Mouse (Mus musculus) heart, embryonic 13.5 days (tissue): ENCODE results near the gene Ppp1r12b. TPM values are rescaled to one million over a fixed set of nuclear protein-coding genes. Genes with fewer than 3 reads are reported as not detected.
A peak's percentile ranks its signal among the peaks of the same experiment; 100 is the strongest.

Source experiments
- ATAC-seq: fragments of 200-750 bp; cut with Nextera tagmentation; 2 replicates; pipeline ENCODE4 v1.8.0; 2017; ENCODE audit warnings: moderate TSS enrichment; ENCODE audit not compliant: insufficient number of reproducible peaks, low FRiP score, low TSS enrichment; ENCODE audit errors: extremely low read depth
- H3K27ac ChIP-seq: fragments of 300-500 bp; sonication (generic); replicated peaks from 2 replicates; pipeline ENCODE4 v1.5.1; 2015; ENCODE audit warnings: moderate library complexity, mild to moderate bottlenecking, inconsistent platforms
- H3K27me3 ChIP-seq: fragments of 300-500 bp; sonication (generic); replicated peaks from 2 replicates; pipeline ENCODE4 v1.6.1; 2015; ENCODE audit warnings: mild to moderate bottlenecking, inconsistent platforms
- H3K36me3 ChIP-seq: fragments of 300-500 bp; sonication (generic); 2 replicates; pipeline ENCODE4 v1.6.1; 2015; ENCODE audit warnings: mild to moderate bottlenecking, inconsistent platforms
- H3K4me1 ChIP-seq: fragments of 300-500 bp; sonication (generic); 2 replicates; pipeline ENCODE4 v1.6.1; 2015; ENCODE audit warnings: inconsistent platforms
- H3K4me2 ChIP-seq: fragments of 300-500 bp; sonication (generic); 2 replicates; pipeline ENCODE4 v1.6.1; 2015; ENCODE audit warnings: inconsistent platforms, mild to moderate bottlenecking, moderate library complexity
- H3K4me3 ChIP-seq: fragments of 300-500 bp; sonication (generic); 2 replicates; pipeline ENCODE4 v1.5.1; 2015; ENCODE audit warnings: moderate library complexity, mild to moderate bottlenecking, inconsistent platforms
- H3K9ac ChIP-seq: fragments of 300-500 bp; sonication (generic); 2 replicates; pipeline ENCODE4 v1.6.1; 2015; ENCODE audit warnings: inconsistent platforms, mild to moderate bottlenecking, moderate library complexity
- H3K9me3 ChIP-seq: fragments of 300-500 bp; sonication (generic); 2 replicates; pipeline ENCODE4 v1.6.1; 2016; ENCODE audit warnings: inconsistent platforms
- WGBS: fragments of 180-500 bp; shearing (Covaris S2); methylation state at CpG from one replicate; pipeline ENCODE4 v1.1.7; 2015; ENCODE audit warnings: mixed read lengths; 5-methylcytosine and 5-hydroxymethylcytosine counted together
- polyA plus RNA-seq: library from polyadenylated mRNA; unstranded; fragments of >200 nt; fragmentation: Nextera tagmentation; extraction: Ambion mirVana; gene quantifications from 2 replicates; pipeline ENCODE4 v1.2.1, GENCODE M21; 2015

Gene Ppp1r12b
- polyA plus RNA-seq, 1 experiment from 2014 or later: 20.3 TPM

DNA sequence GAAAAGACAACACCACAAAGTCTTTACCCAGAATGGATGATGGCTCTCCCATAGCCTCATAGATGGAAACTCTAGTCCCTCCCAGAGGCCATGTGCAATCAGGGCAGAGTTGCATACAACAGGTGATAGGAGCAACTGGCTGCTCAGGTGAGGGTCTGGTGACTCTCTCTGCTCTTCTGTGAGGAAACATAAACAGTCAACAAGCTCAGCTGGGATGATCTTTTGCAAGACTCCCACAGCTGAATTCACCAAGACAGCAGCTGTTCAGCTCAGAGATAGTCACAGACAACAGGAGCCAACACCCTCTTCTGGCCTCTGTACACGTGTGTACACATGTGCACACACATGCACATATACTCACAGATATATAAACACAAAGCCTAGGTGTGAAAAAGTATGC, 17.5 kb downstream of the Ppp1r12b start:
- Histone ChIP-seq H3K27me3 (no peaks in the 10 kb centered on the region), H3K4me2 (no peak overlapping the region), H3K4me1 (peaks cover 64% of the 10 kb centered on the region), H3K27ac (no peak overlapping the region), H3K4me3 (no peak overlapping the region), H3K36me3 (no peaks in the 10 kb centered on the region), H3K9ac (no peak overlapping the region), H3K9me3 (no peaks in the 10 kb centered on the region)
- ATAC-seq: no peak
- WGBS: 89% methylated on average over 1 of the region's 1 CpGs

DNA sequence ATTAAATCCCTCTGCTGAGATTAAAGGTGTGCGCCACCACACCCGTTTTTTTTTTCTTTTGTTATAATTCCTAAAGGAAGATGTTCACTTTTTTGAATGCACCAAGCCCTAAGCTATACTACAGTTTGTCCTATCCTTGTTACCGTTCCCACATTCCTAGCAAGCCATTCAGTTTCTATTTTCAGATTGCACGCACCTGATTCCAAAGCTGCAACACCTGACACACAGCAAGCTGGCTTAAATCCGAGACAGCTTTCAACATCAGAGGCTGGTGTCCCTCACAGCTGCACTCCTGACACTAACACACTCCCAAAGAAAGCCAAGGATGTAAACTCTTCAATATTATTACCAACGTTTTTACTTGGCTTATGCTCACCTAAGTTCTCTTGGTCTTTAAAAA, 19.4 kb downstream of the Ppp1r12b start:
- Histone ChIP-seq H3K27ac (peak overlapping the region; percentile 77), H3K4me1 (peaks cover 70% of the 10 kb centered on the region), H3K27me3 (no peaks in the 10 kb centered on the region), H3K36me3 (no peaks in the 10 kb centered on the region), H3K4me3 (no peak overlapping the region), H3K9ac (no peak overlapping the region), H3K9me3 (no peaks in the 10 kb centered on the region), H3K4me2 (no peak overlapping the region)
- no peak for ATAC-seq
- 60% methylated on average over 6 of the region's 6 CpGs for WGBS

DNA sequence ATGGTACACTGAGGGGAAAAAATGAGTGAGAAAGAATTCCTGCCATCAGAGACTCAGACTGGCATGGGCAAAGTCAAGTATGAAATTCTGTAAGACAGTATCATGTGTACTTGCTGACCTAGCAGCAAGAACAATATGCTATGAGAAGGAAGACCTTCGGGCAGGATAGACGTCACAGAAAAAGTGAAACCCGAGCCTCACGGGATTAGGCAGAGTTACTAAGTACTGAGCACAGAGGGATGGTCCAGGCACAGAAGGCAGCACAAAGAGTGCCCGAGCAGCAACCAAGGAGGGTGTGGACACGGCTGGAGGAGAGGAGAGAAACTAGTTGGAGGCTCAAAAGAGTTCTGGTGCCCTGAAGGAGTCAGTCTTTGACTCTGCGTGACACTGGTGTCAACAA, 23.3 kb downstream of the Ppp1r12b start:
- H3K4me2 ChIP-seq: peak overlapping the region; percentile 43
- H3K9me3 ChIP-seq: peaks cover 1% of the 10 kb centered on the region; the same call in 1 of the 2 replicates
- H3K4me1 ChIP-seq: peaks cover 62% of the 10 kb centered on the region
- H3K27ac ChIP-seq: peak overlapping the region; percentile 75
- ATAC-seq: no peak
- no peaks in the 10 kb centered on the region for H3K36me3 ChIP-seq
- no peaks in the 10 kb centered on the region for H3K27me3 ChIP-seq
- H3K4me3 ChIP-seq: no peak overlapping the region
- 39% methylated on average over 7 of the region's 7 CpGs for WGBS
- peak overlapping the region; percentile 67 for H3K9ac ChIP-seq

DNA sequence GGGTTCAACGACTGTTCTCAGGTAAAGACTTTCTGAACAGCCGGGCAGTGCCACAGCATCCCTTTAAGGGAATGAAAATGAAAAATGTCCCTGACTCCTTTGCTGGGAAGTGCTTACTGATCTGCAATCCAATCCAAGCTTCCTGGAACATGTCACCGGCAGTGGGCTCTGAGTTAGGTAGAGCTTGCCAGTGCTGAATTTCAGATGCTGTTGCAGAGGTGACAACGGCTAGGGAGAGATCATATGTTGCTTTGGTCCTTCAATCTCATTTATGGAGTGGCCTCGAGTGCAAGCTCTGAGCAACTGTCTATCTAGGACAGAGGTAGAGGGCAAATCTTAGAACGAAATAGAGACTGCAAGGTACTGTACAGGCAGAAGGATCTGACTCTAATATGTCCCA, 36.7 kb downstream of the Ppp1r12b start:
- H3K27ac ChIP-seq: peak overlapping the region; percentile 70
- 59% methylated on average over 6 of the region's 6 CpGs for WGBS

DNA sequence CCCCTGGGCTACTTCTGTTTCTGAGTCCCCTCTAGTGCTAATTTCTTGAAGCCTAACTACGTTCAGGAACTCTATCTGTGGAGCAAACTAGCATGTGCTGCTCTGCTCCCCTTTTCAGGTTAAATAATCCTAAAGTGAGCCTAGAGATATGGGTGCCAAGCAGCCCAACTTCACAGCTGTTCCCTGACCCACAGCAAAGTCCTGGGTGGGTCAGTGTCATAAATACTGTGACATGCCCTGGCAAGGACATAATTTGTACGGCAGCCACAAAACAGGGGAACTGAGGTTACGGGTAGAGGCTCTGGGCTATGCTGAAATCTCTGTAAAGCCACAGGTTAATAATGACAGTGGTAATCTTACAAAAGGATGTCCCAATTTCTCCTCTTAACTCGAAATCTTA, 40.3 kb downstream of the Ppp1r12b start:
- Histone ChIP-seq H3K27me3 (no peaks in the 10 kb centered on the region), H3K36me3 (no peaks in the 10 kb centered on the region), H3K4me1 (peaks cover 64% of the 10 kb centered on the region), H3K27ac (peak overlapping the region; percentile 77), H3K4me3 (no peak overlapping the region), H3K4me2 (no peak overlapping the region), H3K9ac (peak overlapping the region; percentile 58), H3K9me3 (no peaks in the 10 kb centered on the region)
- ATAC-seq: no peak
- 70% methylated on average over 4 of the region's 4 CpGs for WGBS

More for the DNA sequence above, 36.7 kb downstream of the Ppp1r12b start:
- Histone ChIP-seq H3K9me3 (no peaks in the 10 kb centered on the region), H3K4me2 (no peak overlapping the region), H3K4me3 (no peak overlapping the region), H3K4me1 (peaks cover 43% of the 10 kb centered on the region), H3K36me3 (no peaks in the 10 kb centered on the region), H3K9ac (no peak overlapping the region), H3K27me3 (no peaks in the 10 kb centered on the region)
- no peak for ATAC-seq

DNA sequence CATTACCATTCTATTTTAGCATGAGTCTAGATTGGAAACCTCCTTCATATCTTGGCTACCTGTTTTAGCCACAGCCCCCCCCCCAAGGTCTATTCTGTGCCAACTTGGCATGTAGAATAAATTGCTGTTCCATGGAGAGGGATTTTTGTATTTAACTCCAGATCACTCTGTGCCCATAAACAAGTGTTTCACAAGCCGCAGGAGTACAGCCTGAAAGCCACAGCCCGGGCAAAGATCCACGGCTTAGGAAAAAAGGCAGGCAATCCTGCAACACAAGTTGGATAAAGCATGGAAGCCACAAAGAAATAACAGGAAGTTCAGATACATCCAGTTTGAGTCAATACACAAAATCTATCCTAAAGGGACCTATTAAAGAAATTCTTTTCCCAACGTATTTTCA, 42.2 kb downstream of the Ppp1r12b start:
- Histone ChIP-seq H3K27me3 (no peaks in the 10 kb centered on the region), H3K27ac (peak overlapping the region; percentile 40), H3K4me1 (peaks cover 71% of the 10 kb centered on the region), H3K4me2 (no peak overlapping the region), H3K9ac (no peak overlapping the region), H3K4me3 (no peak overlapping the region), H3K36me3 (no peaks in the 10 kb centered on the region), H3K9me3 (no peaks in the 10 kb centered on the region)
- ATAC-seq: no peak
- 87% methylated on average over 4 of the region's 4 CpGs for WGBS

DNA sequence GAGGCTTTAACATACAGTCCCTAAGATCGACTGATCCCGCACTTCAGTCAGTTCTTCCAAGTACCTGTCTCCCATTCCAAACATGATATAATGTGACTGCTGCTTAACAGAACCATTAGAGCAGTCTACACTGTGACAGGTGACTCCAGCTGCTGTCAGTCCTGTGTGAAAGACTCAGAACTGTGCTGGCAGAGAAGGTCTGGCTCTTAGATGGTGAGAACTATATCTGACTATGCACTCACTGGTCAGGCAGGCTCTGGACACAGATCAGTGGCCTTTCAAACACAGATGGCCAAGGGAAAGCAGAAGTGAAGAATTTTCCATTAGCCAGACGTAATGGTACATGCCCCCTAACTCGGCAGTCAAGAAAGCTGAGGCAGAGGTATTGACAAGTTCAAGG, 43.9 kb downstream of the Ppp1r12b start:
- H3K27me3 ChIP-seq: no peaks in the 10 kb centered on the region
- no peaks in the 10 kb centered on the region for H3K9me3 ChIP-seq
- H3K4me3 ChIP-seq: no peak overlapping the region
- peaks cover 77% of the 10 kb centered on the region for H3K4me1 ChIP-seq
- no peak for ATAC-seq
- WGBS: 48% methylated on average over 4 of the region's 4 CpGs
- no peak overlapping the region for H3K4me2 ChIP-seq
- H3K9ac ChIP-seq: peak overlapping the region; percentile 15; the same call in 1 of the 2 replicates
- H3K36me3 ChIP-seq: no peaks in the 10 kb centered on the region
- peak overlapping the region; percentile 96 for H3K27ac ChIP-seq

DNA sequence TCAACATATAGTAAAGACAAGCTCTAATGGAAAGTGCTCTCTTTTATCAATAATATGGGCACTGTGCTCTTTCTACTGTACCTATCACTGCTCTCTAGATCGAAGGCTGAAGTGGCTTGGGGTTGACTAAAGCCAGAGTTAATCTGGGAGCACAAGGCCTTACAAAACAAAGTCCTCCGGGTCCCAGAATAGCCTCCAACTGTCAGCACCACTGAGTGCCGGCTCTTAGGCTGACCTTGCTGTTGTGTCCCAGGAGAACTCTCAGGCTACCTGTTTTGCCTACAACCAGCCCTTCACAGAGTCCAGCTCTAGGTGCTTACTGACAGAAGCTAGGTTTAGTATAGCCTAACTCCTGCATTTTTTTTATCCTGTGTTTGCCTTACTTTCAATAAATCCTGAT, 45.7 kb downstream of the Ppp1r12b start:
- Histone ChIP-seq H3K4me2 (peak overlapping the region; percentile 57), H3K27me3 (no peaks in the 10 kb centered on the region), H3K4me3 (no peak overlapping the region), H3K9me3 (no peaks in the 10 kb centered on the region), H3K27ac (peak overlapping the region; percentile 96), H3K36me3 (no peaks in the 10 kb centered on the region), H3K9ac (peak overlapping the region; percentile 54), H3K4me1 (peaks cover 63% of the 10 kb centered on the region)
- peak; percentile 59; the same call in 1 of the 2 replicates for ATAC-seq
- 20% methylated on average over 3 of the region's 3 CpGs for WGBS

DNA sequence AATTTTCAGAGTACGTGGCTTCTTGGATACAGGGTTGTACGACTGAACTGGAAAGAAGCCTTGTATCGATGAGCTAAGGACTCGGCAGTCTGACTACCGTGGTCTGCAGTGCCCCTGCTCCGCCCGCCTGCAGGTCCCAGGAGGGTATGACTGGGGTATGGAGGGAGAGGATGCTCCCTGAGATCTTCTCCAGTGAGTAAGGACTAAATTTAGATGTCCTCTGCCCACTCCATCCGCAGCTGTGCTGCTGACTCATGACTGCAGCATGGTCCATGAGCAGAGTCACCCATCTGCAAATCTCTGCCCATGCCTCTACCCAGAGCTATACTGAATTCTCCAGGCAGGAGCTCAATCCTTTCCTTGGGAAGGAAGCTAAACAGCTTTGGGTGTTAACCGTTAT, 46.3 kb downstream of the Ppp1r12b start:
- Histone ChIP-seq H3K27ac (peak overlapping the region; percentile 96), H3K4me3 (peak overlapping the region; percentile 17; the same call in 1 of the 2 replicates), H3K4me1 (peaks cover 57% of the 10 kb centered on the region), H3K4me2 (peak overlapping the region; percentile 57), H3K9me3 (no peaks in the 10 kb centered on the region), H3K27me3 (no peaks in the 10 kb centered on the region), H3K36me3 (no peaks in the 10 kb centered on the region), H3K9ac (peak overlapping the region; percentile 65)
- peak; percentile 49; the same call in 1 of the 2 replicates for ATAC-seq
- WGBS: 19% methylated on average over 9 of the region's 9 CpGs

DNA sequence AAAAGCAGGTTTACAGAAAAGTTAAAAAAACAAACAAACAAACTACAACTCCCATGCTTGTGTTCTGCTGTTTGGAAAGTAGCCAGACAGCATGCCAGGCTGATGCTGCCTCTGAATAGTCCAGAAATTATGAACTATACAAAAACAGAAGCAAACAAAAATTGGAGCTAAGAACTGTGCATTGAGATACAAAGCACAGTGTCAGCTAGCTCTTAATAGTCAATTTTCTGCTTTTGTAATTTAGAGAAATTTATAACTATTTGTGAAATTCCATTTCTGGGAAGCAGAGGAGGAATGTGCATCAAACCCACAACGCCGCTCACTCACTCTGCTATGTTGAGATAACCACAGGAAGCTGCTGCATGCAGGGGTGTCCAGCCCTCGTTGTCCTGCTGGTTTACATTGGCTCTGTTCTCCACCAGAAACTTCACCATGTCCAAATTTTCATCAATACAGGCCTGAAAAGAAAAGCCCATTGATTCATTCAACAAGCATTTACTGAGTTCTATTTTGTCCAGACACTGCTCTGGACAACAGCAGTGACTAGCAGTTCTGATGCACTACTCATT, 53.6 kb downstream of the Ppp1r12b start:
- H3K9ac ChIP-seq: peak overlapping the region; percentile 47; the same call in 1 of the 2 replicates
- no peaks in the 10 kb centered on the region for H3K36me3 ChIP-seq
- ATAC-seq: no peak
- H3K4me3 ChIP-seq: no peak overlapping the region
- WGBS: 6% methylated on average over 3 of the region's 3 CpGs
- peak overlapping the region; percentile 16; the same call in 1 of the 2 replicates for H3K4me2 ChIP-seq
- H3K27me3 ChIP-seq: no peaks in the 10 kb centered on the region
- H3K27ac ChIP-seq: peak overlapping the region; percentile 60
- no peaks in the 10 kb centered on the region for H3K9me3 ChIP-seq
- peaks cover 19% of the 10 kb centered on the region for H3K4me1 ChIP-seq

DNA sequence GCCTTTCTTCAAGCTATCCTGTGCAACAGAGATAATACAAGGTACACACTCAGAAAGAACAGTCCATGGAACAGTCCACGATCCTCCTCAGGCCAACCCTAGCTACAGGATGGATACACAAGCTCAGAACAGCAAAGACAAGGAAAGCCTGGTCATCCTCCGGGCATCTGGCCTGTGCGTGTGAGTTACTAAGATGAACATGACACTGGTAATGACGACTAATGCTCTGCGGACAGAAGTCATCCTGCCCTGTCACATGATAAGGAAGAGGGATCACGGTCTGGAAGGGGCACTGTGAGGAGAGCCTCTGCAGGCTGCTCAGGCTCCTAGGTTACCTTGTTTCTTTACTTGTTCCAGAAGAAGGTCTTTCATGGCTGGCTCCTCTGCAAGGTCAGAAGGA, 59.7 kb downstream of the Ppp1r12b start:
- no peaks in the 10 kb centered on the region for H3K9me3 ChIP-seq
- no peak overlapping the region for H3K4me3 ChIP-seq
- no peak overlapping the region for H3K27ac ChIP-seq
- H3K27me3 ChIP-seq: no peaks in the 10 kb centered on the region
- 88% methylated on average over 6 of the region's 6 CpGs for WGBS
- ATAC-seq: no peak
- H3K9ac ChIP-seq: no peak overlapping the region
- H3K4me1 ChIP-seq: peaks cover under 1% of the 10 kb centered on the region; the same call in 1 of the 2 replicates
- H3K36me3 ChIP-seq: peaks cover 53% of the 10 kb centered on the region
- H3K4me2 ChIP-seq: no peak overlapping the region

DNA sequence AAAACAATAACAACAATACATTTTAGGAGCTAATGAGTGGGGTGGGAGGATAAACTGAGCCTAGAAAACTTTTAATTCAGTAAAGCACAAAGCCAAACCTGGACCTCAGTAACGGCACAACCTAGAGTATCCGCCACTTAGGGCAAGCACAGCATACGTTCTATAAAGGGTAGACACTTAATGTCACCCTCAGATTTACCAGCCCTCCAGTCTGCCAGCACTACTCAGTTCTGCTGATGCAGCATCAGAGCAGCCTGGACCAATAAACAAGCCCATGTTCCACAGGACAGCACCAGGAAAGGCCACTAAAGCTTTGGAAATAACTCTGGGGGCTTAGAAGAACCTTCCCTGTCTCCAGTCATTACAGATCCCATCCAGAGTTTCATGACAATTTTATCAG, 60.9 kb downstream of the Ppp1r12b start:
- Histone ChIP-seq H3K4me2 (no peak overlapping the region), H3K9me3 (no peaks in the 10 kb centered on the region), H3K9ac (no peak overlapping the region), H3K27me3 (no peaks in the 10 kb centered on the region), H3K4me3 (no peak overlapping the region), H3K4me1 (no peaks in the 10 kb centered on the region), H3K27ac (no peak overlapping the region), H3K36me3 (peaks cover 61% of the 10 kb centered on the region)
- no peak for ATAC-seq
- WGBS: 83% methylated on average over 3 of the region's 3 CpGs
